In the genomic region with DNA sequence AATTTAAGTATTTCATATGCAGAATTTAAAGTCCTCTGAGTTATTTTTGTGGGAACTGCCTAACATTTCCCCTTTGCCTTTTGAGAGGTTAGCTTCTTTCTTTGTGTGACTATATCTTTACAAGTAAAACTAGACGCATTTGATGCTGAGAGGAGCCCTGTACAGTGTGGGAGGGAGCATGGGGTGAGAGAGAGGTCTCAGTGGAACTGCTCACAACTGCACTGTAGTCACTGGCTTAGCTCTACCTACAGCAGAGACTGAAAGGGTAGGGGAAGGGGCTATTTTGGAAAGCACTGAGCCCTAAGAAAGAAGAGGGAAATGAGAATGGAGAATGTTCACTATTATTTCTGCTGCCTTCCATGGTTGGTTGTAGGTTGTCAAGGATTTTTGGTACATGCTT, we compare ENCODE assay signal across 26 mouse cellular contexts. TPM values are rescaled to one million over a fixed set of nuclear protein-coding genes. Genes with fewer than 3 reads are reported as not detected.
DNase-seq lines count a peak whose midpoint lies in the region; ATAC-seq and TF ChIP-seq lines count a peak whose summit lies in the region.
"Had no signal": no experiment of that assay in that cellular context is flagged by ENCODE, and none has a peak within 500 bp of the region (broad histone marks: within the 10 kb centered on the region; RNA-seq: fewer than 3 reads in every experiment).

No protein-coding gene starts in this region.

- no peak for DNase-seq in midbrain, embryonic 10.5 days (ENCODE audit: low spot score)
- DNase-seq in midbrain, embryonic 14.5 days, result no peak
- no peak for DNase-seq in midbrain, postnatal 0 days (ENCODE audit: low spot score)
- DNase-seq: adrenal gland, adult 2 months; adrenal gland, postnatal 14 days; cerebellum, adult 11 months; cerebellum, adult 2 months; cerebellum, adult 9-11 months; cerebellum, postnatal 25 days; gastrocnemius, postnatal 10 days; gastrocnemius, postnatal 36 days; heart, adult 2 months; heart, postnatal 14 days; heart, postnatal 4 days had no signal

- peak; percentile 51; the same call in 1 of the 2 replicates for ATAC-seq in forebrain, embryonic 16.5 days
- ATAC-seq in forebrain, embryonic 15.5 days (replicated peaks), result no peak; the same call in 1 of the 2 replicates
- ATAC-seq in midbrain, embryonic 13.5 days, result no peak
- ATAC-seq in midbrain, embryonic 14.5 days (ENCODE audit: low FRiP score, low TSS enrichment), result no peak
- no peak for ATAC-seq in midbrain, postnatal 0 days (ENCODE audit: low FRiP score)
- ATAC-seq: CD4-positive, CD25-positive, alpha-beta regulatory T cell, adult 4 months; hindbrain, embryonic 16.5 days; intestine, embryonic 15.5 days had no signal

- WGBS in forebrain, embryonic 16.5 days, result 18% methylated on average over 1 of the region's 1 CpGs
- WGBS in forebrain, embryonic 15.5 days, result 37% methylated on average over 1 of the region's 1 CpGs
- WGBS in midbrain, embryonic 10.5 days, result 54% methylated on average over 1 of the region's 1 CpGs
- WGBS in midbrain, embryonic 13.5 days, result 22% methylated on average over 1 of the region's 1 CpGs
- 18% methylated on average over 1 of the region's 1 CpGs for WGBS in midbrain, embryonic 14.5 days
- 67% methylated on average over 1 of the region's 1 CpGs for WGBS in midbrain, postnatal 0 days

- H3K9me3 ChIP-seq in forebrain, embryonic 16.5 days (ENCODE audit: control insufficient read depth, low read length), result no peaks in the 10 kb centered on the region
- H3K9me3 ChIP-seq in forebrain, embryonic 15.5 days, result no peaks in the 10 kb centered on the region
- no peaks in the 10 kb centered on the region for H3K9me3 ChIP-seq in midbrain, embryonic 10.5 days (replicated peaks)
- no peaks in the 10 kb centered on the region for H3K9me3 ChIP-seq in midbrain, embryonic 13.5 days
- no peaks in the 10 kb centered on the region for H3K9me3 ChIP-seq in midbrain, embryonic 14.5 days (ENCODE audit: control insufficient read depth, low read length)
- no peaks in the 10 kb centered on the region for H3K9me3 ChIP-seq in midbrain, postnatal 0 days (ENCODE audit: low read length)
- H3K9me3 ChIP-seq: embryonic facial prominence, embryonic 13.5 days; heart, embryonic 10.5 days; heart, embryonic 13.5 days; hindbrain, embryonic 12.5 days; intestine, embryonic 15.5 days had no signal

- no peak overlapping the region for H3K4me2 ChIP-seq in forebrain, embryonic 16.5 days (ENCODE audit: low read length)
- no peak overlapping the region for H3K4me2 ChIP-seq in forebrain, embryonic 15.5 days (replicated peaks)
- H3K4me2 ChIP-seq in midbrain, embryonic 13.5 days (replicated peaks), result no peak overlapping the region
- H3K4me2 ChIP-seq in midbrain, embryonic 14.5 days (ENCODE audit: low read length), result no peak overlapping the region
- H3K4me2 ChIP-seq in midbrain, postnatal 0 days (ENCODE audit: low read depth, low read length, poor library complexity, severe bottlenecking), result no peak overlapping the region
- H3K4me2 ChIP-seq: embryonic facial prominence, embryonic 13.5 days; heart, embryonic 13.5 days; intestine, embryonic 15.5 days had no signal

- H3K4me1 ChIP-seq in forebrain, embryonic 16.5 days (replicated peaks; ENCODE audit: control insufficient read depth, insufficient read depth, low read length), result peaks cover 16% of the 10 kb centered on the region
- peaks cover 30% of the 10 kb centered on the region for H3K4me1 ChIP-seq in forebrain, embryonic 15.5 days
- H3K4me1 ChIP-seq in midbrain, embryonic 10.5 days, result peaks cover 81% of the 10 kb centered on the region
- H3K4me1 ChIP-seq in midbrain, embryonic 13.5 days (replicated peaks), result peaks cover 41% of the 10 kb centered on the region
- peaks cover 34% of the 10 kb centered on the region for H3K4me1 ChIP-seq in midbrain, embryonic 14.5 days (ENCODE audit: control insufficient read depth, insufficient read depth, low read length)
- no peaks in the 10 kb centered on the region for H3K4me1 ChIP-seq in midbrain, postnatal 0 days (ENCODE audit: insufficient read depth, low read length)
- H3K4me1 ChIP-seq: intestine, embryonic 15.5 days had no signal

- H3K27ac ChIP-seq in forebrain, embryonic 16.5 days (ENCODE audit: low read length), result no peak overlapping the region
- H3K27ac ChIP-seq in forebrain, embryonic 15.5 days (replicated peaks), result no peak overlapping the region
- H3K27ac ChIP-seq in midbrain, embryonic 10.5 days (replicated peaks), result peak overlapping the region; percentile 74
- no peak overlapping the region for H3K27ac ChIP-seq in midbrain, embryonic 13.5 days
- 0 out of 2 replicates have a peak overlapping the region, but pooled peaks have one; percentile 21 for H3K27ac ChIP-seq in midbrain, embryonic 14.5 days (replicated peaks; ENCODE audit: low read depth, low read length)
- no peak overlapping the region for H3K27ac ChIP-seq in midbrain, postnatal 0 days (ENCODE audit: low read depth, low read length)
- H3K27ac ChIP-seq: embryonic facial prominence, embryonic 13.5 days; heart, adult 2 months; heart, embryonic 10.5 days; heart, embryonic 13.5 days; hindbrain, embryonic 12.5 days; intestine, embryonic 15.5 days had no signal

- TF ChIP-seq CTCF in midbrain, postnatal 0 days (IDR thresholded peaks at IDR 0.05), result no peak

- H3K27me3 ChIP-seq in forebrain, embryonic 16.5 days (replicated peaks; ENCODE audit: control insufficient read depth, insufficient read depth, low read length), result no peaks in the 10 kb centered on the region
- H3K27me3 ChIP-seq in forebrain, embryonic 15.5 days, result no peaks in the 10 kb centered on the region
- H3K27me3 ChIP-seq in midbrain, embryonic 10.5 days (ENCODE audit: low read depth, poor library complexity, severe bottlenecking), result no peaks in the 10 kb centered on the region
- H3K27me3 ChIP-seq in midbrain, embryonic 13.5 days, result no peaks in the 10 kb centered on the region
- no peaks in the 10 kb centered on the region for H3K27me3 ChIP-seq in midbrain, embryonic 14.5 days (ENCODE audit: control insufficient read depth, insufficient read depth, low read length)
- H3K27me3 ChIP-seq in midbrain, postnatal 0 days (ENCODE audit: insufficient read depth, low read length), result no peaks in the 10 kb centered on the region
- H3K27me3 ChIP-seq: embryonic facial prominence, embryonic 13.5 days; heart, embryonic 13.5 days; hindbrain, embryonic 12.5 days; intestine, embryonic 15.5 days had no signal

- no peak overlapping the region for H3K4me3 ChIP-seq in forebrain, embryonic 16.5 days (replicated peaks; ENCODE audit: low read length)
- no peak overlapping the region for H3K4me3 ChIP-seq in forebrain, embryonic 15.5 days
- H3K4me3 ChIP-seq in midbrain, embryonic 10.5 days, result no peak overlapping the region
- H3K4me3 ChIP-seq in midbrain, embryonic 13.5 days (replicated peaks), result no peak overlapping the region
- H3K4me3 ChIP-seq in midbrain, embryonic 14.5 days (replicated peaks; ENCODE audit: low read depth, low read length), result no peak overlapping the region
- H3K4me3 ChIP-seq in midbrain, postnatal 0 days (ENCODE audit: low read depth, low read length), result no peak overlapping the region
- H3K4me3 ChIP-seq: embryonic facial prominence, embryonic 13.5 days; heart, adult 2 months; heart, embryonic 10.5 days; heart, embryonic 13.5 days; hindbrain, embryonic 12.5 days; intestine, embryonic 15.5 days had no signal

- no peaks in the 10 kb centered on the region for H3K36me3 ChIP-seq in forebrain, embryonic 16.5 days (ENCODE audit: control insufficient read depth, insufficient read depth)
- H3K36me3 ChIP-seq in forebrain, embryonic 15.5 days, result no peaks in the 10 kb centered on the region
- peaks cover 9% of the 10 kb centered on the region for H3K36me3 ChIP-seq in midbrain, embryonic 10.5 days
- no peaks in the 10 kb centered on the region for H3K36me3 ChIP-seq in midbrain, embryonic 13.5 days
- no peaks in the 10 kb centered on the region for H3K36me3 ChIP-seq in midbrain, embryonic 14.5 days (ENCODE audit: control insufficient read depth, insufficient read depth, low read length)
- H3K36me3 ChIP-seq in midbrain, postnatal 0 days (ENCODE audit: insufficient read depth, low read length), result no peaks in the 10 kb centered on the region
- H3K36me3 ChIP-seq: embryonic facial prominence, embryonic 13.5 days; heart, embryonic 10.5 days; heart, embryonic 13.5 days; hindbrain, embryonic 12.5 days; intestine, embryonic 15.5 days had no signal

- H3K9ac ChIP-seq in forebrain, embryonic 16.5 days (replicated peaks; ENCODE audit: low read depth, low read length), result no peak overlapping the region
- no peak overlapping the region for H3K9ac ChIP-seq in forebrain, embryonic 15.5 days (replicated peaks)
- no peak overlapping the region for H3K9ac ChIP-seq in midbrain, embryonic 13.5 days (replicated peaks)
- H3K9ac ChIP-seq in midbrain, embryonic 14.5 days (replicated peaks; ENCODE audit: low read length), result no peak overlapping the region
- H3K9ac ChIP-seq in midbrain, postnatal 0 days (replicated peaks; ENCODE audit: low read length, poor library complexity, severe bottlenecking), result no peak overlapping the region
- H3K9ac ChIP-seq: embryonic facial prominence, embryonic 13.5 days; heart, embryonic 13.5 days; hindbrain, embryonic 12.5 days; intestine, embryonic 15.5 days had no signal

RNA-seq across cellular contexts. Expression of a gene that starts 25.0 kb away (rescaled TPM):
- polyA plus RNA-seq in forebrain, embryonic 16.5 days (2015; fragmentation: Nextera tagmentation; extraction: Ambion mirVana), result 10.8 and 13.4 TPM in 2 replicates
- polyA plus RNA-seq in forebrain, embryonic 15.5 days (2015; fragmentation: Nextera tagmentation; extraction: Ambion mirVana), result 13.5 and 15.9 TPM in 2 replicates
- 33.5 and 34.5 TPM in 2 replicates for polyA plus RNA-seq in midbrain, embryonic 10.5 days (2016; fragmentation: Nextera tagmentation; extraction: Ambion mirVana)
- 15.8 and 17.6 TPM in 2 replicates for polyA plus RNA-seq in midbrain, embryonic 13.5 days (2015; fragmentation: Nextera tagmentation; extraction: Ambion mirVana)
- 8.5 and 14.1 TPM in 2 replicates for polyA plus RNA-seq in midbrain, embryonic 14.5 days (2014; fragmentation: Nextera tagmentation; extraction: Ambion mirVana)
- total RNA-seq in midbrain, postnatal 0 days (2014; rRNA removed), result 9.2 and 10.3 TPM in 2 replicates
- polyA plus RNA-seq in midbrain, postnatal 0 days (2015; fragmentation: Nextera tagmentation; extraction: Ambion mirVana), result 3.2 and 3.9 TPM in 2 replicates
- total RNA-seq: granulocyte monocyte progenitor cell, adult 5-6 weeks; MEL had no signal
- polyA plus RNA-seq: CD4-positive, CD25-positive, alpha-beta regulatory T cell, adult 4 months had no signal

Comparison
In these comparisons a context has a peak if more than half of its experiments do, and no peak if none do; other contexts are left out.
1. H3K27ac ChIP-seq: peak in midbrain, embryonic 10.5 days (single experiment) and midbrain, embryonic 14.5 days (single experiment); none in forebrain, embryonic 16.5 days (single experiment), forebrain, embryonic 15.5 days (single experiment), midbrain, embryonic 13.5 days (single experiment) and midbrain, postnatal 0 days (single experiment).